Mouse (Mus musculus): Measurements from ENCODE around the gene Lmnb2.

DNA sequence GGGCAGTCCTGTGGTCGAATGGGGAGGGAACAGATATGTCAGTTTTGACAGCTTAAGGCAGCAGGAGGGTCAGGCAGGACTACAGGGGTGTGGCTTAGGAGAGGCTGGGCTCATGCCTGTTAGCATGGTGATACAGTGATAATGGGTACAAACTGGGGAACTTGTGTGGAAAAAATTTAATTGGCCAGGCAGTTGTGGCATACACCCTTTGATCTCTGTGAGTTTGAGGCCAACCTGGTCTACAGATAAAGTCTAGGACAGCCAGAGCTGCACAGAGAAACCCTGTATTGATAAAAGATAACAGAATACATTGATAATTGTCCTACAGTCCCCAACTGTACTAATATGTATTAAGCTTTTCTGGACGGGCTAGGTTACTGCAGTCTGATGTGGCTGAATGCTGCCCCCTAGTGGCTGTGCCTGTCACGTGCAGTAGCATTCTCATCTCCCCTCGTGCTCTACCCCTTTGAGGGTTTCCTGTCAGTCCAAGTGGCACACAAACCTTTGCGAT is 37.9 kb downstream of the Lmnb2 start:
- TF ChIP-seq EP300 (IDR thresholded peaks at IDR 0.05) (no peak), CTCF (IDR thresholded peaks at IDR 0.05) (peak; percentile 86)

Measured in lung, postnatal 0 days (tissue).